Mouse (Mus musculus) hindbrain, embryonic 11.5 days (tissue): ENCODE results near the gene Cib1. TPM values are rescaled to one million over a fixed set of nuclear protein-coding genes. Genes with fewer than 3 reads are reported as not detected.
A peak's percentile ranks its signal among the peaks of the same experiment; 100 is the strongest.

Source experiments
- ATAC-seq: fragments of 200-750 bp; cut with Nextera tagmentation; 2 replicates; pipeline ENCODE4 v1.8.0; 2017; ENCODE audit warnings: mild to moderate bottlenecking, moderate TSS enrichment, moderate library complexity; ENCODE audit not compliant: low FRiP score
- DNase-seq: peaks from one replicate; pipeline ENCODE4 v3.0.0-alpha.2; 2015; ENCODE audit warnings: low spot score
- H3K27ac ChIP-seq: fragments of 300-500 bp; sonication (generic); 2 replicates; pipeline ENCODE4 v1.5.1; 2014; ENCODE audit warnings: mild to moderate bottlenecking, low read depth, low read length
- H3K27me3 ChIP-seq: fragments of 300-500 bp; sonication (generic); 2 replicates; pipeline ENCODE4 v1.6.1; 2014; ENCODE audit warnings: mild to moderate bottlenecking, low read length, moderate library complexity, mixed read lengths; ENCODE audit not compliant: control insufficient read depth, insufficient read depth
- H3K36me3 ChIP-seq: fragments of 300-500 bp; sonication (generic); 2 replicates; pipeline ENCODE4 v1.6.1; 2014; ENCODE audit warnings: mild to moderate bottlenecking, low read length, moderate library complexity, mixed read lengths; ENCODE audit not compliant: control insufficient read depth, insufficient read depth
- H3K4me1 ChIP-seq: fragments of 300-500 bp; sonication (generic); replicated peaks from 2 replicates; pipeline ENCODE4 v1.6.1; 2014; ENCODE audit warnings: low read length, mixed read lengths; ENCODE audit not compliant: control insufficient read depth, insufficient read depth
- H3K4me2 ChIP-seq: fragments of 300-500 bp; sonication (generic); replicated peaks from 2 replicates; pipeline ENCODE4 v1.6.1; 2014; ENCODE audit warnings: mild to moderate bottlenecking, low read depth, low read length
- H3K4me3 ChIP-seq: fragments of 300-500 bp; sonication (generic); 2 replicates; pipeline ENCODE4 v1.5.1; 2014; ENCODE audit warnings: low read depth, low read length
- H3K9ac ChIP-seq: fragments of 300-500 bp; sonication (generic); 2 replicates; pipeline ENCODE4 v1.6.1; 2014; ENCODE audit warnings: low read depth, low read length
- H3K9me3 ChIP-seq: fragments of 300-500 bp; sonication (generic); 2 replicates; pipeline ENCODE4 v1.6.1; 2016; ENCODE audit warnings: low read length; ENCODE audit not compliant: control insufficient read depth
- WGBS: fragments of 180-500 bp; shearing (Covaris S2); extraction: QIAGEN DNeasy Blood & Tissue Kit; methylation state at CpG from one replicate; pipeline ENCODE4 v1.1.7; 2014; 5-methylcytosine and 5-hydroxymethylcytosine counted together
- polyA plus RNA-seq: library from polyadenylated mRNA; unstranded; fragments of >200 nt; fragmentation: Nextera tagmentation; extraction: Ambion mirVana; gene quantifications from 2 replicates; pipeline ENCODE4 v1.2.1, GENCODE M21; 2014

The Cib1 gene
- polyA plus RNA-seq, 1 experiment from 2014 or later: 61.7 TPM

- Histone ChIP-seq H3K27me3 (no peaks in the 10 kb centered on the region), H3K4me1 (0 out of 2 replicates have a peak, but pooled peaks cover 2% of the 10 kb centered on the region), H3K27ac (no peak overlapping the region), H3K36me3 (peaks cover 4% of the 10 kb centered on the region; the same call in 1 of the 2 replicates), H3K9me3 (no peaks in the 10 kb centered on the region), H3K4me2 (no peak overlapping the region), H3K9ac (no peak overlapping the region), H3K4me3 (no peak overlapping the region)
- 84% methylated on average over 1 of the region's 1 CpGs for WGBS
- no peak for ATAC-seq
- DNase-seq: no peak
Observed at GRCm38 (mm10) chr7:80267764-80268163, 35.2 kb upstream of the Cib1 start.

GRCm38 (mm10) chr7:80264606-80265005 is 32.0 kb upstream of the Cib1 start:
- Histone ChIP-seq H3K9me3 (no peaks in the 10 kb centered on the region), H3K4me1 (no peaks in the 10 kb centered on the region; the same call in 1 of the 2 replicates), H3K4me2 (no peak overlapping the region), H3K4me3 (no peak overlapping the region), H3K27me3 (no peaks in the 10 kb centered on the region), H3K9ac (no peak overlapping the region), H3K36me3 (peaks cover 4% of the 10 kb centered on the region; the same call in 1 of the 2 replicates), H3K27ac (no peak overlapping the region)
- 97% methylated on average over 12 of the region's 12 CpGs for WGBS
- ATAC-seq: no peak
- no peak for DNase-seq

- Histone ChIP-seq H3K4me3 (peak overlapping the region; percentile 87), H3K4me2 (peak overlapping the region; percentile 87), H3K27ac (no peak overlapping the region), H3K9me3 (no peaks in the 10 kb centered on the region), H3K4me1 (no peaks in the 10 kb centered on the region; the same call in 1 of the 2 replicates), H3K36me3 (peaks cover 4% of the 10 kb centered on the region; the same call in 1 of the 2 replicates), H3K27me3 (no peaks in the 10 kb centered on the region), H3K9ac (peak overlapping the region; percentile 85)
- peak; percentile 49; the same call in 1 of the 2 replicates for ATAC-seq
- DNase-seq: no peak
- WGBS: 1% methylated on average over 31 of the region's 32 CpGs
Observed at GRCm38 (mm10) chr7:80261372-80261990, 28.9 kb upstream of the Cib1 start.

DNA sequence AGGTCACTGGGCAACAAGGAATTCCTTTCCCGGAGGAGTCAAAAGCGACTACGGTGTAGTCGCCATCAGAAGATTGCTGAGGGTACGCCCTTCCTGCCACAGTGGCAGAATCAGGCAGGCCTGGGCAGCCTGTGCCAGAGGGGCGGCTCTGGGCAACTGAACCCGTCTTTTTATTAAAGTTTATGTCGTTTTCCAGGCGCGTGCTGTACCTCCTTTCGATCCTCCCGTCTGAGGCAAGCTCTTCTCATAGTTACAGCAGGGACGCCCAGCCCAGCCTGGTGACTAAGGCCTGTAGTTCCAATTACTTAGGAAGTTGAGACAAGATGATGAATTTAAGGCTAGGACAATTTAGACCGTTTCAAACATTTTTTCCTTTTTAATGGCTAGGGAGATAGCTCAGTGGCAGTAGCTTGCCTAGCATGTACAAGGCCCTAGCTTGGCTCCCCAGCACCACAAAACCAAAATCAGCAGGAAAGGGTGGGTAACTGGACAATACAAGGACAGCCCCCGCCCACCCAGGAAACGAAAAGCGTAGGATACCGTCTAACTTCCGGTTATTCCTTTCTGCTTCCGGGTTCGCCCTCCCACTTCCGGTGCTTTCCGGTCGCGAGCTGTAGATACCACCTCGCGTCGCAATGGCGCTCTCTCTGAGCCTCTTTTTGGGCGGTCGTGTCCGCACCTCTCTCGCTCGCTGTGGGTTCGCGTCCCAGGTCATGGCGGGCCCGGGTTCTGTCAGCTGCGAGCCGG is 28.2 kb upstream of the Cib1 start, which contains the start of gene Ngrn:
Gene Ngrn, plus strand, starts transcription at position 591 of the 747 bp plus-strand sequence.
- WGBS: 26% methylated on average over 40 of the region's 40 CpGs
- no peak within 1 kb of the TSS for H3K27ac ChIP-seq
- peak; percentile 91 for ATAC-seq

GRCm38 (mm10) chr7:80257706-80258105 is 25.1 kb upstream of the Cib1 start:
- Histone ChIP-seq H3K9me3 (no peaks in the 10 kb centered on the region), H3K4me2 (no peak overlapping the region), H3K4me1 (no peaks in the 10 kb centered on the region; the same call in 1 of the 2 replicates), H3K4me3 (no peak overlapping the region), H3K27me3 (no peaks in the 10 kb centered on the region), H3K9ac (no peak overlapping the region), H3K27ac (no peak overlapping the region), H3K36me3 (no peaks in the 10 kb centered on the region)
- ATAC-seq (no peak), DNase-seq (no peak)
- 68% methylated on average over 2 of the region's 2 CpGs for WGBS

More for the DNA sequence above, 28.2 kb upstream of the Cib1 start, which contains the start of gene Ngrn:
- H3K27me3 ChIP-seq: no peaks in the 10 kb centered on the region
- peak within 1 kb of the TSS; percentile 87 for H3K4me2 ChIP-seq
- H3K9me3 ChIP-seq: no peaks in the 10 kb centered on the region
- peak; percentile 91 for DNase-seq
- H3K9ac ChIP-seq: peak within 1 kb of the TSS; percentile 85
- no peaks in the 10 kb centered on the region; the same call in 1 of the 2 replicates for H3K4me1 ChIP-seq
- peaks cover 3% of the 10 kb centered on the region; the same call in 1 of the 2 replicates for H3K36me3 ChIP-seq
- H3K4me3 ChIP-seq: peak within 1 kb of the TSS; percentile 87

DNA sequence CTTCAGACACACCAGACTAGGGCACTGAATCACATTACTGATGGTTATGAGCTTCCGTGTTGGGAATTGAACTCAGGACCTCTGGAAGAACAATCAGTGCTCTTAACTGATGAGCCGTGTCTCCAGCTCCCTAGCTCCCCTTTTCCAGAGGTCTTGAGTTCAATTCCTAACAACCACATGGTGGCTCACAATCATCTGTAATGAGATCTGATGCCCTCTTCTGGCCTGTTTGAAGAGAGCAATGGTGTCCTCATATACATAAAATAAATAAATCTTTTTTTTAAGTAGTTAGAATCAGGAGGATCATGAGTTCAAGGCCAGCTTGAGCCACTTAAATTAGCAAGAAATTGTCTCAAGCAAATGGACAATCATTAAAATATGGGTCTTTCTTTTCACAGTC is 23.4 kb upstream of the Cib1 start:
- no peaks in the 10 kb centered on the region for H3K4me1 ChIP-seq
- DNase-seq (no peak), ATAC-seq (no peak)
- H3K27me3 ChIP-seq: no peaks in the 10 kb centered on the region
- H3K9me3 ChIP-seq: no peaks in the 10 kb centered on the region
- H3K27ac ChIP-seq: no peak overlapping the region
- WGBS: 81% methylated on average over 2 of the region's 2 CpGs
- H3K4me2 ChIP-seq: no peak overlapping the region
- H3K9ac ChIP-seq: no peak overlapping the region
- no peak overlapping the region for H3K4me3 ChIP-seq
- no peaks in the 10 kb centered on the region for H3K36me3 ChIP-seq

DNA sequence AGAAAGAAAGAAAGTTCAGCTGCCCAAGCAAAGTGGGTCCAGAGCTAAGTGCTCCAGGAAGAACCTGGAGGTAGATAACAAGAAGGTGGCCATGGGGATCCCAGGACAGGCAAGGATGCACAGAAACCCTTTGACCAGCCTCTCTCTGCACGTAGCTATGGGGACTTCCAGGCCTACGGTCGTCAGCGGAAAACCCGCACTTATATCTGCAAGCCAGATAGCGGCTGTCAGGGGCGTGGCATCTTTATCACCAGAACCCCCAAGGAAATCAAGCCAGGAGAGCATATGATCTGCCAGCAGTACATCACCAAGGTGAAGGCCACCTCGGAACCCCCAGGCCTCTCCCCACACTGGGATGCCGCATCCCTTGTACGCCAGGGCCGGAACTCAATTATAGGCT is 20.3 kb upstream of the Cib1 start:
- Histone ChIP-seq H3K4me3 (no peak overlapping the region), H3K27ac (no peak overlapping the region), H3K9ac (no peak overlapping the region), H3K4me1 (no peaks in the 10 kb centered on the region), H3K36me3 (no peaks in the 10 kb centered on the region), H3K4me2 (no peak overlapping the region), H3K9me3 (no peaks in the 10 kb centered on the region), H3K27me3 (no peaks in the 10 kb centered on the region)
- WGBS: 82% methylated on average over 11 of the region's 11 CpGs
- DNase-seq (no peak), ATAC-seq (no peak)

GRCm38 (mm10) chr7:80252437-80252836 is 19.8 kb upstream of the Cib1 start:
- Histone ChIP-seq H3K4me1 (no peaks in the 10 kb centered on the region), H3K4me2 (no peak overlapping the region), H3K27ac (no peak overlapping the region), H3K27me3 (no peaks in the 10 kb centered on the region), H3K36me3 (no peaks in the 10 kb centered on the region), H3K9me3 (no peaks in the 10 kb centered on the region), H3K4me3 (no peak overlapping the region), H3K9ac (no peak overlapping the region)
- DNase-seq (no peak), ATAC-seq (no peak)
- WGBS: 80% methylated on average over 7 of the region's 7 CpGs
